Mouse (Mus musculus): ENCODE measurements around the gene Abraxas1. TPM values are rescaled to one million over a fixed set of nuclear protein-coding genes. Genes with fewer than 3 reads are reported as not detected.

Gene Abraxas1
- total and polyA plus RNA-seq, 3 experiments: 6.9 to 9.0 (median 8.3) TPM

- 61% methylated on average over 7 of the region's 7 CpGs for WGBS
- no peaks in the 10 kb centered on the region for H3K27me3 ChIP-seq (ENCODE audit: control insufficient read depth, insufficient read depth, low read length)
- H3K79me2 ChIP-seq (replicated peaks; ENCODE audit: control insufficient read depth, insufficient read depth, low read length): no peaks in the 10 kb centered on the region
- no peak for TF ChIP-seq EP300 (IDR thresholded peaks at IDR 0.05; ENCODE audit: insufficient read depth, low read depth, low read length)
- TF ChIP-seq POLR2A (IDR thresholded peaks at IDR 0.05; ENCODE audit: insufficient read depth, low read depth, low read length): no peak
- no peak for TF ChIP-seq CTCF (IDR thresholded peaks at IDR 0.05)
- intact Hi-C loops (cut with DNase I): no loop called here
- no peak for DNase-seq
- no peaks in the 10 kb centered on the region; the same call in 1 of the 2 replicates for H3K4me1 ChIP-seq (ENCODE audit: control insufficient read depth, insufficient read depth, low read length)
- no peak overlapping the region for H3K9ac ChIP-seq (ENCODE audit: low read depth, low read length)
- H3K4me3 ChIP-seq: no peak overlapping the region
- H3K27ac ChIP-seq: no peak overlapping the region
- no peaks in the 10 kb centered on the region for H3K36me3 ChIP-seq (ENCODE audit: control insufficient read depth, insufficient read depth, low read length)
These were observed 2.1 kb upstream of the Abraxas1 start for GRCm38 (mm10) chr5:100822826-100823225.

- H3K4me3 ChIP-seq: peak overlapping the region; percentile 67
These were observed 610 bp upstream of the Abraxas1 start for GRCm38 (mm10) chr5:100821375-100821774.

GRCm38 (mm10) chr5:100819568-100820480 lies 941 bp downstream of the Abraxas1 start:
- H3K79me2 ChIP-seq (replicated peaks; ENCODE audit: control insufficient read depth, insufficient read depth, low read length): no peaks in the 10 kb centered on the region
- H3K27me3 ChIP-seq (ENCODE audit: control insufficient read depth, insufficient read depth, low read length): no peaks in the 10 kb centered on the region
- WGBS: 32% methylated on average over 16 of the region's 16 CpGs
- peak overlapping the region; percentile 94 for H3K9ac ChIP-seq (ENCODE audit: low read depth, low read length)
- DNase-seq: no peak
- peak overlapping the region; percentile 67 for H3K4me3 ChIP-seq
- H3K36me3 ChIP-seq (ENCODE audit: control insufficient read depth, insufficient read depth, low read length): no peaks in the 10 kb centered on the region; the same call in 1 of the 2 replicates
- intact Hi-C loops (cut with DNase I): loop anchor here (2.0 to 5.0 kb wide), 2 partner anchors 21 to 148 kb away; partner anchors contain the start of genes Helq and Mrps18c
- H3K27ac ChIP-seq: peak overlapping the region; percentile 84
- H3K4me1 ChIP-seq (ENCODE audit: control insufficient read depth, insufficient read depth, low read length): no peaks in the 10 kb centered on the region; the same call in 1 of the 2 replicates
- no peak for TF ChIP-seq POLR2A (IDR thresholded peaks at IDR 0.05; ENCODE audit: insufficient read depth, low read depth, low read length)
- peak; percentile 68 for TF ChIP-seq CTCF (IDR thresholded peaks at IDR 0.05)

More at GRCm38 (mm10) chr5:100821375-100821774, 610 bp upstream of the Abraxas1 start:
- TF ChIP-seq POLR2A (IDR thresholded peaks at IDR 0.05; ENCODE audit: insufficient read depth, low read depth, low read length) (no peak), CTCF (IDR thresholded peaks at IDR 0.05) (no peak), EP300 (IDR thresholded peaks at IDR 0.05; ENCODE audit: insufficient read depth, low read depth, low read length) (no peak)
- Histone ChIP-seq H3K27ac (no peak overlapping the region), H3K9ac (ENCODE audit: low read depth, low read length) (no peak overlapping the region), H3K4me1 (ENCODE audit: control insufficient read depth, insufficient read depth, low read length) (no peaks in the 10 kb centered on the region; the same call in 1 of the 2 replicates), H3K36me3 (ENCODE audit: control insufficient read depth, insufficient read depth, low read length) (no peaks in the 10 kb centered on the region; the same call in 1 of the 2 replicates), H3K79me2 (replicated peaks; ENCODE audit: control insufficient read depth, insufficient read depth, low read length) (no peaks in the 10 kb centered on the region), H3K27me3 (ENCODE audit: control insufficient read depth, insufficient read depth, low read length) (no peaks in the 10 kb centered on the region)
- intact Hi-C loops (cut with DNase I): loop anchor here (2.0 kb wide), 1 partner anchor 23 kb away; the partner anchor contains the start of genes Helq and Mrps18c
- WGBS: 71% methylated on average over 8 of the region's 8 CpGs
- no peak for DNase-seq

- H3K4me3 ChIP-seq: no peak overlapping the region
- intact Hi-C loops (cut with DNase I): loop anchor here (5.0 kb wide), 1 partner anchor 146 kb away; no protein-coding TSS in a partner anchor
- no peaks in the 10 kb centered on the region for H3K27me3 ChIP-seq (ENCODE audit: control insufficient read depth, insufficient read depth, low read length)
- DNase-seq: no peak
- H3K36me3 ChIP-seq (ENCODE audit: control insufficient read depth, insufficient read depth, low read length): no peaks in the 10 kb centered on the region; the same call in 1 of the 2 replicates
- no peak for TF ChIP-seq POLR2A (IDR thresholded peaks at IDR 0.05; ENCODE audit: insufficient read depth, low read depth, low read length)
- no peak for TF ChIP-seq CTCF (IDR thresholded peaks at IDR 0.05)
- no peak for TF ChIP-seq EP300 (IDR thresholded peaks at IDR 0.05; ENCODE audit: insufficient read depth, low read depth, low read length)
- no peak overlapping the region for H3K27ac ChIP-seq
- no peaks in the 10 kb centered on the region for H3K79me2 ChIP-seq (replicated peaks; ENCODE audit: control insufficient read depth, insufficient read depth, low read length)
- 51% methylated on average over 4 of the region's 4 CpGs for WGBS
- no peak overlapping the region for H3K9ac ChIP-seq (ENCODE audit: low read depth, low read length)
- H3K4me1 ChIP-seq (ENCODE audit: control insufficient read depth, insufficient read depth, low read length): no peaks in the 10 kb centered on the region; the same call in 1 of the 2 replicates
These were observed 2.4 kb downstream of the Abraxas1 start for GRCm38 (mm10) chr5:100818341-100818740.

GRCm38 (mm10) chr5:100798165-100798860 lies 22.5 kb downstream of the Abraxas1 start, which contains the start of the genes Helq and Mrps18c:
Helq (minus strand) TSS chr5:100798598.
Mrps18c (plus strand) TSS chr5:100798627.
- peak; percentile 73 for TF ChIP-seq POLR2A (IDR thresholded peaks at IDR 0.05; ENCODE audit: insufficient read depth, low read depth, low read length)
- 0 out of 2 replicates have a peak, but pooled peaks have one; percentile 50 for TF ChIP-seq EP300 (IDR thresholded peaks at IDR 0.05; ENCODE audit: insufficient read depth, low read depth, low read length)
- TF ChIP-seq CTCF (IDR thresholded peaks at IDR 0.05): no peak
- no peaks in the 10 kb centered on the region for H3K79me2 ChIP-seq (replicated peaks; ENCODE audit: control insufficient read depth, insufficient read depth, low read length)
- under 1% methylated on average over 67 of the region's 67 CpGs for WGBS
- H3K36me3 ChIP-seq (ENCODE audit: control insufficient read depth, insufficient read depth, low read length): no peaks in the 10 kb centered on the region; the same call in 1 of the 2 replicates
- intact Hi-C loops (cut with DNase I): loop anchor here (2.0 to 5.0 kb wide), 4 partner anchors 22 to 381 kb away; partner anchors contain the start of genes Abraxas1 and Sec31a
- H3K27me3 ChIP-seq (ENCODE audit: control insufficient read depth, insufficient read depth, low read length): no peaks in the 10 kb centered on the region
- H3K9ac ChIP-seq (ENCODE audit: low read depth, low read length): peak within 1 kb of the TSS; percentile 74
- H3K27ac ChIP-seq: peak within 1 kb of the TSS; percentile 53; the same call in 1 of the 2 replicates
- peaks cover 2% of the 10 kb centered on the region; the same call in 1 of the 2 replicates for H3K4me1 ChIP-seq (ENCODE audit: control insufficient read depth, insufficient read depth, low read length)
- H3K4me3 ChIP-seq: peak within 1 kb of the TSS; percentile 84
- DNase-seq: peak; percentile 88 to 90
